Mouse (Mus musculus) spleen, adult 2 months (tissue): ENCODE data around the gene Nsd1.

Experiments
- CTCF ChIP-seq: fragments of 200-500 bp; IDR thresholded peaks from 2 replicates; pipeline ENCODE4 v1.5.1; 2011; ENCODE audit warnings: mild to moderate bottlenecking, inconsistent platforms; ENCODE audit not compliant: insufficient read depth, insufficient read length, insufficient replicate concordance; ENCODE audit errors: extremely low read depth
- POLR2A ChIP-seq: fragments of 200-500 bp; IDR thresholded peaks from 2 replicates; pipeline ENCODE4 v1.6.1; 2011; ENCODE audit warnings: low read depth, low read length, inconsistent platforms

- TF ChIP-seq CTCF, result no peak
- TF ChIP-seq POLR2A, result no peak
These were observed 49.1 kb downstream of the Nsd1 start for GRCm38 (mm10) chr13:55258651-55259050.
